Mouse (Mus musculus): ENCODE results near the gene Hnrnpf.

DNA sequence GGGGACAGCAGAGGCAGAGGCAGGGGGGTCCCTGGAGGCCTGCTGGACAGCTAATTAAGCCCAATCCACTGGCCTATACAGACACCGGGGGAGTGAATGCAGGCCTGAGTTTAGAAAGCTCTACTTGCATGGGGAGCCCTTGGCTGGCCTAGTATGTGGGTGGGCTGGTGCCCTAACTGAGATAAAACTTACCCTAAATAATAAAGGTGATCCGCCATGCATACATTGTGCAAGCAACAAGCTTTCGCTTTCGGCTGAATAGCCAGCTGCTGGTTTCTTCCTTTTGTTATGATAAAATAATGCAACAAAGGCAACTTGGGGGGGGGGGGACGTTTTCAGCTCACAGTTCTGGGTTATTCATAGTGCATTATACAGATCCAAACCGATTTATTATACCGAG lies 18.9 kb upstream of the Hnrnpf start:
- TF ChIP-seq CTCF (IDR thresholded peaks at IDR 0.05; ENCODE audit: low read depth) (no peak), EP300 (optimal IDR thresholded peaks at IDR 0.05) (no peak)
